Mouse (Mus musculus) MEL (cell line): ENCODE results near the gene Rnf26. TPM values are rescaled to one million over a fixed set of nuclear protein-coding genes. Genes with fewer than 3 reads are reported as not detected.

Experiments
- DNase-seq: peaks from one replicate; pipeline ENCODE4 v3.0.0; 2011; ENCODE audit warnings: low read depth, low spot score
- H3K27ac ChIP-seq: 2 replicates; pipeline ENCODE4 v1.5.1; 2012; ENCODE audit warnings: low read depth, mild to moderate bottlenecking, control low read depth, low read length, moderate library complexity; ENCODE audit not compliant: control insufficient read depth
- H3K27me3 ChIP-seq, 2 experiments: fragments of 150-350 bp in 1 of 2; sonication (generic) in 1 of 2; 2 replicates each; pipeline ENCODE4 v1.6.1; 2012; ENCODE audit warnings: low read length in 2 of 2, mild to moderate bottlenecking in 2 of 2, improper control_type of control experiment in 1 of 2, moderate library complexity in 1 of 2; ENCODE audit not compliant: insufficient read depth in 2 of 2, control insufficient read depth in 1 of 2
- H3K36me3 ChIP-seq, 2 experiments: 2 replicates each; pipeline ENCODE4 v1.6.1; 2012 to 2014; ENCODE audit warnings: low read length in 2 of 2, improper control_type of control experiment in 1 of 2, inconsistent platforms in 1 of 2, mild to moderate bottlenecking in 1 of 2; ENCODE audit not compliant: insufficient read depth in 2 of 2, control insufficient read depth in 1 of 2
- H3K4me1 ChIP-seq, 2 experiments: fragments of 150-350 bp in 1 of 2; sonication (generic) in 1 of 2; 2 replicates each; pipeline ENCODE4 v1.6.1; 2012; ENCODE audit warnings: low read length in 2 of 2, improper control_type of control experiment in 1 of 2, mild to moderate bottlenecking in 1 of 2; ENCODE audit not compliant: insufficient read depth in 2 of 2, control insufficient read depth in 1 of 2
- H3K4me3 ChIP-seq, 2 experiments: fragments of 150-350 bp in 1 of 2; sonication (generic) in 1 of 2; 2 replicates each; pipeline ENCODE4 v1.5.1; 2012; ENCODE audit warnings: low read depth in 2 of 2, low read length in 2 of 2, mild to moderate bottlenecking in 2 of 2, moderate library complexity in 2 of 2, control low read depth in 1 of 2, improper control_type of control experiment in 1 of 2; ENCODE audit not compliant: control insufficient read depth in 1 of 2, insufficient read depth in 1 of 2
- H3K79me2 ChIP-seq: 2 replicates; pipeline ENCODE4 v1.6.1; 2012; ENCODE audit warnings: mild to moderate bottlenecking, low read length, moderate library complexity; ENCODE audit not compliant: control insufficient read depth, poor library complexity, insufficient read depth
- H3K9ac ChIP-seq: 2 replicates; pipeline ENCODE4 v1.6.1; 2012; ENCODE audit warnings: low read depth, mild to moderate bottlenecking, control low read depth, low read length, moderate library complexity; ENCODE audit not compliant: control insufficient read depth, poor library complexity, severe bottlenecking
- H3K9me3 ChIP-seq: fragments of 150-350 bp; sonication (generic); replicated peaks from 2 replicates; pipeline ENCODE4 v1.6.1; 2012; ENCODE audit warnings: mild to moderate bottlenecking, low read length, improper control_type of control experiment, moderate library complexity; ENCODE audit not compliant: insufficient read depth
- BHLHE40 ChIP-seq: IDR thresholded peaks from 2 replicates; pipeline ENCODE4 v1.6.1; 2012; ENCODE audit warnings: low read depth, mild to moderate bottlenecking, inconsistent platforms, low read length, improper control_type of control experiment, borderline replicate concordance
- CHD1 ChIP-seq: IDR thresholded peaks from 2 replicates; pipeline ENCODE4 v1.6.1; 2012; ENCODE audit warnings: low read depth, mild to moderate bottlenecking, inconsistent platforms, low read length, improper control_type of control experiment
- CHD2 ChIP-seq: IDR thresholded peaks from 2 replicates; pipeline ENCODE4 v1.6.1; 2011; ENCODE audit warnings: low read length, improper control_type of control experiment
- CTCF ChIP-seq, 3 experiments: IDR thresholded peaks in 2 of 3; conservative IDR thresholded peaks in 1 of 3; 2 replicates each; pipeline ENCODE4 v1.5.1; 2011 to 2012; ENCODE audit warnings: low read length in 3 of 3, low read depth in 2 of 3, mild to moderate bottlenecking in 2 of 3, improper control_type of control experiment in 1 of 3, inconsistent platforms in 1 of 3, mixed read lengths in 1 of 3, moderate library complexity in 1 of 3; ENCODE audit not compliant: control insufficient read depth in 1 of 3, insufficient read depth in 1 of 3, poor library complexity in 1 of 3, severe bottlenecking in 1 of 3
- ELF1 ChIP-seq: IDR thresholded peaks from 2 replicates; pipeline ENCODE4 v1.6.1; 2014; ENCODE audit warnings: low read depth, mild to moderate bottlenecking, inconsistent platforms, low read length, improper control_type of control experiment, moderate library complexity
- EP300 ChIP-seq, 2 experiments: IDR thresholded peaks; 2 replicates each; pipeline ENCODE4 v1.6.1; 2011; ENCODE audit warnings: improper control_type of control experiment in 2 of 2, low read length in 2 of 2, low read depth in 1 of 2, mild to moderate bottlenecking in 1 of 2
- ETS1 ChIP-seq: IDR thresholded peaks from 2 replicates; pipeline ENCODE4 v1.6.1; 2012; ENCODE audit warnings: low read depth, mild to moderate bottlenecking, inconsistent platforms, low read length, improper control_type of control experiment, moderate library complexity
- GABPA ChIP-seq: IDR thresholded peaks from 2 replicates; pipeline ENCODE4 v1.6.1; 2012; ENCODE audit warnings: low read depth, mild to moderate bottlenecking, inconsistent platforms, low read length, improper control_type of control experiment, moderate library complexity
- GATA1 ChIP-seq: IDR thresholded peaks from 2 replicates; pipeline ENCODE4 v1.6.1; 2011; ENCODE audit warnings: low read depth, low read length, improper control_type of control experiment
- JUND ChIP-seq: IDR thresholded peaks from 2 replicates; pipeline ENCODE4 v1.6.1; 2011; ENCODE audit warnings: low read depth, mild to moderate bottlenecking, improper control_type of control experiment, low read length
- KAT2A ChIP-seq: conservative IDR thresholded peaks from 2 replicates; pipeline ENCODE4 v1.6.1; 2012; ENCODE audit warnings: low read depth, low read length, improper control_type of control experiment, inconsistent platforms
- MAFK ChIP-seq: IDR thresholded peaks from 2 replicates; pipeline ENCODE4 v1.6.1; 2011; ENCODE audit warnings: low read depth, mild to moderate bottlenecking, low read length, improper control_type of control experiment, borderline replicate concordance
- MAX ChIP-seq: IDR thresholded peaks from 2 replicates; pipeline ENCODE4 v1.6.1; 2011; ENCODE audit warnings: low read length, improper control_type of control experiment
- MXI1 ChIP-seq: IDR thresholded peaks from 2 replicates; pipeline ENCODE4 v1.6.1; 2011; ENCODE audit warnings: mild to moderate bottlenecking, low read depth, low read length, improper control_type of control experiment
- MYC ChIP-seq: IDR thresholded peaks from 2 replicates; pipeline ENCODE4 v1.6.1; 2011; ENCODE audit warnings: low read depth, mild to moderate bottlenecking, low read length, improper control_type of control experiment, moderate library complexity
- NELFE ChIP-seq: IDR thresholded peaks from 2 replicates; pipeline ENCODE4 v1.6.1; 2011; ENCODE audit warnings: low read depth, low read length, improper control_type of control experiment
- NRF1 ChIP-seq: IDR thresholded peaks from 2 replicates; pipeline ENCODE4 v1.6.1; 2014; ENCODE audit warnings: low read depth, mild to moderate bottlenecking, inconsistent platforms, low read length, improper control_type of control experiment, moderate library complexity; ENCODE audit not compliant: poor library complexity, insufficient read depth, severe bottlenecking
- POLR2A ChIP-seq, 2 experiments: IDR thresholded peaks; 2 replicates each; pipeline ENCODE4 v1.6.1; 2011 to 2012; ENCODE audit warnings: low read length in 2 of 2, mild to moderate bottlenecking in 2 of 2, control low read depth in 1 of 2, improper control_type of control experiment in 1 of 2, low read depth in 1 of 2, moderate library complexity in 1 of 2; ENCODE audit not compliant: control insufficient read depth in 1 of 2, insufficient read depth in 1 of 2, poor library complexity in 1 of 2
- POLR2AphosphoS2 ChIP-seq: IDR thresholded peaks from 2 replicates; pipeline ENCODE4 v1.6.1; 2011; ENCODE audit warnings: low read length, improper control_type of control experiment
- POLR2AphosphoS5 ChIP-seq: IDR thresholded peaks from 2 replicates; pipeline ENCODE4 v1.6.1; 2012; ENCODE audit warnings: low read depth, borderline replicate concordance, mild to moderate bottlenecking, inconsistent platforms, low read length, moderate library complexity, mixed read lengths
- RAD21 ChIP-seq: IDR thresholded peaks from 2 replicates; pipeline ENCODE4 v1.6.1; 2011; ENCODE audit warnings: mild to moderate bottlenecking, low read depth, low read length, improper control_type of control experiment
- RCOR1 ChIP-seq: IDR thresholded peaks from 2 replicates; pipeline ENCODE4 v1.6.1; 2012; ENCODE audit warnings: low read depth, mild to moderate bottlenecking, inconsistent platforms, low read length, improper control_type of control experiment
- SMC3 ChIP-seq: IDR thresholded peaks from 2 replicates; pipeline ENCODE4 v1.6.1; 2011; ENCODE audit warnings: low read depth, low read length, improper control_type of control experiment
- TAL1 ChIP-seq: IDR thresholded peaks from 2 replicates; pipeline ENCODE4 v1.6.1; 2012; ENCODE audit warnings: mild to moderate bottlenecking, inconsistent platforms, low read length, moderate library complexity, mixed read lengths
- TBP ChIP-seq: IDR thresholded peaks from 2 replicates; pipeline ENCODE4 v1.8.0; 2011; ENCODE audit warnings: low read depth, low read length, improper control_type of control experiment
- TCF12 ChIP-seq: IDR thresholded peaks from 2 replicates; pipeline ENCODE4 v1.6.1; 2014; ENCODE audit warnings: low read depth, mild to moderate bottlenecking, inconsistent platforms, low read length, improper control_type of control experiment, moderate library complexity
- USF1 ChIP-seq: IDR thresholded peaks from 2 replicates; pipeline ENCODE4 v1.6.1; 2014; ENCODE audit warnings: low read depth, mild to moderate bottlenecking, inconsistent platforms, low read length, improper control_type of control experiment, moderate library complexity
- USF2 ChIP-seq, 2 experiments: IDR thresholded peaks; 2 replicates each; pipeline ENCODE4 v1.6.1; 2011 to 2012; ENCODE audit warnings: improper control_type of control experiment in 2 of 2, low read length in 2 of 2, borderline replicate concordance in 1 of 2, inconsistent platforms in 1 of 2, low read depth in 1 of 2, mild to moderate bottlenecking in 1 of 2; ENCODE audit not compliant: insufficient read depth in 1 of 2
- ZC3H11A ChIP-seq: IDR thresholded peaks from 2 replicates; pipeline ENCODE4 v1.6.1; 2012; ENCODE audit warnings: low read depth, mild to moderate bottlenecking, inconsistent platforms, low read length, improper control_type of control experiment
- ZNF384 ChIP-seq: IDR thresholded peaks from 2 replicates; pipeline ENCODE4 v1.6.1; 2012; ENCODE audit warnings: low read depth, mild to moderate bottlenecking, inconsistent platforms, low read length, improper control_type of control experiment
- polyA plus RNA-seq, 2 experiments: library from polyadenylated mRNA; stranded (reverse) in 1 of 2; unstranded in 1 of 2; fragments of >175 nt in 1 of 2; fragments of >200 nt in 1 of 2; gene quantifications; 2 replicates each; pipeline versions ENCODE4 v1.2.1 to v1.2.4; 2012; ENCODE audit warnings: low replicate concordance in 2 of 2, low read depth in 1 of 2; ENCODE audit not compliant: insufficient read length in 2 of 2, insufficient read depth in 1 of 2, missing spikeins in 1 of 2
- total RNA-seq: library from RNA; depleted of rRNA; stranded (reverse); fragments of 300-350 nt; gene quantifications from 2 replicates; pipeline ENCODE4 v1.2.3, GENCODE M21; 2012

Gene Rnf26
- total and polyA plus RNA-seq, 3 experiments, result 14.0 to 55.1 TPM; not detected in 1

DNA sequence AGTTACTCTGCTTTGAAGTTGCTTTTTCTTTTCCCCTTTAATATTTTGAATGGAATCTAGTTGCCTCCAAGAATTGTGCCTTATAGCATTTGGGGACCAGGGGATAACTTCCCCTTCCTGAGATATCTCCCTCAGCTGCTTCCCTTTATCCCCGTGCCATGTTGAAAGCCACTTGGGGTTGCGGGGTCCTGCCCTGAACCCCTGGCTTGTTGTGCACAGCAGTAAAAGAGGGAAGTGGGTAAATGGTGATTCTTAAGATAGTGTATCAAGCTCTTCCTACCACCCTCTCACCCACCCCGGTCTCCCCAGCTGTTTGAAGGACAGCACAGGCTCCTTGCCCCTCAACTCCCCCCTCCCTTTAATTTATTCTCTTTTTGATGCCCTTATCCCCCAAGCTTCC lies 18.6 kb downstream of the Rnf26 start:
- Histone ChIP-seq H3K36me3 (peaks cover 0 to 10% of the 10 kb centered on the region in 2 experiments; a peak in 2 of 4 replicates), H3K4me1 (peaks cover 3 to 12% of the 10 kb centered on the region in 2 experiments), H3K9me3 (no peaks in the 10 kb centered on the region), H3K27me3 (no peaks in the 10 kb centered on the region), H3K9ac (no peak overlapping the region), H3K4me3 (no peak overlapping the region), H3K79me2 (no peaks in the 10 kb centered on the region), H3K27ac (no peak overlapping the region)
- no peak for TF ChIP-seq USF2 (IDR thresholded peaks at IDR 0.05; ENCODE audit: borderline replicate concordance in 1 of 2, insufficient read depth in 1 of 2, low read depth in 1 of 2, low read length in 2 of 2)
- TF ChIP-seq BHLHE40, result peak; percentile 45; the same call in 1 of the 2 replicates
- TF ChIP-seq JUND, result no peak
- TF ChIP-seq ETS1, result peak; percentile 55
- peak; percentile 32; the same call in 1 of the 2 replicates for TF ChIP-seq GATA1
- peak; percentile 39; the same call in 1 of the 2 replicates for TF ChIP-seq RCOR1
- TF ChIP-seq TAL1, result no peak; the same call in 1 of the 2 replicates
- peak; percentile 50 to 65; a peak in 3 of 4 replicates for TF ChIP-seq EP300 (IDR thresholded peaks at IDR 0.05; ENCODE audit: low read depth in 1 of 2, low read length in 2 of 2)
- TF ChIP-seq TCF12, result peak; percentile 52; the same call in 1 of the 2 replicates
- peak; percentile 65 for DNase-seq

DNA sequence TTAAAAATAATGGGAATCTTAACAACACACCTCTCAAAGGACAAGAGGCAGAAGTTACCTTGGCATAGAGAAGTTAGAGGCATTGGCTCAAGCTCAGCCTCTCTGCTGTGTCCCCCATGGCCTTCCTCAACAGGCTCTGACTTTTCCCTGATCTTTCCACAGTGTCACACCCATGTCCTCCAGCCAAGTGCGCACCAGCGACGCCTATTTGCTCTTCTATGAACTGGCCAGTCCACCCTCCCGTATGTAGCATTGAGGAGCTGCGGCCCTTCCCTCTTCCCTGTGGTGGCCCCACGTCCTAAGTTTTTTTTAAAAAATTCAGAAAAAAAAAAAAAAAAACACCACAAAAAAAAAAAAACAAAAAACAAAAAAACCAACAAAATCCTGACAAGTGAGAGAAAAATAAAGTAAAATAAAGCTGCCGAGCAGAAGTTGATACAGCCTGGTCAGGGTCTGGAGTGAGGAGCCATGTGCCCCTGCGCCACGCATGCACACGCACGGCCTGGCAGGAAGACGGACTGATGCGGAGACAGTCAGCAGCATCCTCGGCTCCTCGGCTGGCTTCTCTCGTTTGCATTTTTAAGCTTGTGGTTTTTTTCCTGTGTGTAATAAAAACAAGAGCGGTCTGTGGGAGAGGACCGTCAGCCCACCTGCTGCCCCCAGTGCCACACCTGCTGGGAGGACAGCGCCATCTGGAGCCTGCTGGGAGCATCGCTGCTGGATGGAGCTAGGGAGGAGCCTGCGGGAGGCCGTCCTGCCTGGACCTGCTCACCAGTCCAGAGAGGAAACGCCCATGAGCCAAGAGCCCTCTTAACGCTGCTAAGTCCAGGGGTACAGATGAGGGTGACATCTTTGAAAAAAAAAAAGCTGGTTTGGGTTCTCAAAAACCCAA lies 19.5 kb downstream of the Rnf26 start:
- Histone ChIP-seq H3K36me3 (peaks cover 0 to 12% of the 10 kb centered on the region in 2 experiments; a peak in 2 of 4 replicates), H3K27ac (no peak overlapping the region), H3K9ac (no peak overlapping the region), H3K79me2 (no peaks in the 10 kb centered on the region), H3K27me3 (no peaks in the 10 kb centered on the region), H3K4me1 (peaks cover 3 to 20% of the 10 kb centered on the region in 2 experiments), H3K4me3 (no peak overlapping the region), H3K9me3 (no peaks in the 10 kb centered on the region)
- DNase-seq, result peak; percentile 51
- TF ChIP-seq USF2 (IDR thresholded peaks at IDR 0.05; ENCODE audit: borderline replicate concordance in 1 of 2, insufficient read depth in 1 of 2, low read depth in 1 of 2, low read length in 2 of 2), result no peak
- no peak for TF ChIP-seq TBP
- no peak for TF ChIP-seq GABPA
- TF ChIP-seq GATA1, result no peak
- peak; percentile 32; the same call in 1 of the 2 replicates for TF ChIP-seq ZNF384
- TF ChIP-seq SMC3, result peak; percentile 59
- no peak for TF ChIP-seq POLR2AphosphoS5
- TF ChIP-seq ZC3H11A, result 0 out of 2 replicates have a peak, but pooled peaks have one; percentile 22
- no peak for TF ChIP-seq MAX
- no peak for TF ChIP-seq NELFE
- no peak for TF ChIP-seq TCF12
- peak; percentile 60 to 88 (median 70); a peak in 5 of 6 replicates for TF ChIP-seq CTCF (IDR thresholded peaks at IDR 0.05 in 2 of 3, conservative IDR thresholded peaks at IDR 0.05 in 1 of 3; ENCODE audit: control insufficient read depth in 1 of 3, insufficient read depth in 1 of 3, low read depth in 2 of 3, low read length in 3 of 3, poor library complexity in 1 of 3, severe bottlenecking in 1 of 3)
- no peak for TF ChIP-seq ELF1
- no peak for TF ChIP-seq MXI1
- TF ChIP-seq CHD2, result no peak
- TF ChIP-seq CHD1, result no peak
- no peak for TF ChIP-seq POLR2AphosphoS2
- no peak for TF ChIP-seq NRF1
- TF ChIP-seq POLR2A (IDR thresholded peaks at IDR 0.05; ENCODE audit: control insufficient read depth in 1 of 2, insufficient read depth in 1 of 2, low read depth in 1 of 2, low read length in 2 of 2, poor library complexity in 1 of 2), result no peak
- TF ChIP-seq MAFK, result no peak
- TF ChIP-seq RAD21, result peak; percentile 40
- no peak for TF ChIP-seq KAT2A
- TF ChIP-seq USF1, result no peak
- no peak for TF ChIP-seq MYC
